Mouse (Mus musculus): ENCODE results near the gene Pdik1l. TPM values are rescaled to one million over a fixed set of nuclear protein-coding genes. Genes with fewer than 3 reads are reported as not detected.
"Not testable (repeated sequence)": the region's sequence is repeated elsewhere in the genome, so short reads cannot be mapped to it uniquely, and the experiment has no call there.

The Pdik1l gene
- polyA plus RNA-seq, 1 experiment from 2014 or later, result 32.5 TPM

DNA sequence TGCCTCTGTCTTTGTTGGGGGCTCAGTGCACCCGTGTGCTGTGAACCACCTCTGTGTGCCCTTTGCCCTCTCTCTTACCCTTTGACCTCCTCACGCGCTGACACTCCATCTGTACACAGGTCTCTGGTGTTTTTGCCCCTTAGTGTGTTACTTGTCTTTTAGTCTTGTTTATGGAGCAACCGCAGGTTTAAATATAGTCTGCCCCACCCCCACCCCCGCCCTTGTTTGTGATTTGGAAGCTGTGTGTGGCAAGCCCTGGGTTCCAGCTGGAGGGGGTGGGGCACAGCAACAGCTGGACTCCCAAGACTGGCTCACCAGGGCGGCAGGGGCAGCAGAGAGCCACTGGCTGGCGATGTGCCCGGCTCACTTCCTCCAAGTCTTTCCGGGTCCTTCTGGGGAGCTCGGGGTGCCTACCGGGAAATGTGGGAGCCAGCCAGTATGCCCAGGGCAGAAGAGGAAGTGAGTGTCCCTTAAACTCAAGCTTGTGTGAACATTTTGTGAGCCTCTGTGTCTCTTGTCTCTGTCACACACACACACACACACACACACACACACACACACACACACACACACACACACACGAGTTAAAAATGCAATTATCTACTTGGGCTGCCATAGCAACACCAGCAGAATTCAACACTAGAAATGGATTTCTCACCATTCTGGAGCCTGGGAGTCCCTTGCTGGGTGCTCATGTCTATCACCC lies 19.8 kb upstream of the Pdik1l start:
- ATAC-seq, result peak; percentile 27; the same call in 1 of the 2 replicates
- no peaks in the 10 kb centered on the region for H3K36me3 ChIP-seq (ENCODE audit: control insufficient read depth, insufficient read depth, low read length)

GRCm38 (mm10) chr4:134306963-134307362 lies 19.3 kb upstream of the Pdik1l start:
- Histone ChIP-seq H3K27me3 (replicated peaks; ENCODE audit: control insufficient read depth, insufficient read depth, low read length) (no peaks in the 10 kb centered on the region), H3K9ac (ENCODE audit: low read depth, low read length) (no peak overlapping the region), H3K4me1 (ENCODE audit: control insufficient read depth, insufficient read depth, low read depth, low read length) (peaks cover 5% of the 10 kb centered on the region), H3K4me2 (ENCODE audit: low read length) (no peak overlapping the region), H3K27ac (ENCODE audit: low read depth, low read length) (no peak overlapping the region), H3K9me3 (ENCODE audit: control insufficient read depth, low read length) (no peaks in the 10 kb centered on the region), H3K36me3 (ENCODE audit: control insufficient read depth, insufficient read depth, low read length) (no peaks in the 10 kb centered on the region), H3K4me3 (ENCODE audit: low read length) (no peak overlapping the region)
- no peak for ATAC-seq
- 75% methylated on average over 2 of the region's 2 CpGs for WGBS

More for the DNA sequence above, 19.8 kb upstream of the Pdik1l start:
- Histone ChIP-seq H3K27ac (ENCODE audit: low read depth, low read length) (no peak overlapping the region), H3K4me3 (ENCODE audit: low read length) (peak overlapping the region; percentile 4; the same call in 1 of the 2 replicates), H3K27me3 (replicated peaks; ENCODE audit: control insufficient read depth, insufficient read depth, low read length) (no peaks in the 10 kb centered on the region), H3K9ac (ENCODE audit: low read depth, low read length) (no peak overlapping the region), H3K9me3 (ENCODE audit: control insufficient read depth, low read length) (no peaks in the 10 kb centered on the region), H3K4me1 (ENCODE audit: control insufficient read depth, insufficient read depth, low read depth, low read length) (peaks cover 5% of the 10 kb centered on the region), H3K4me2 (ENCODE audit: low read length) (peak overlapping the region; percentile 38)
- 10% methylated on average over 12 of the region's 12 CpGs for WGBS

DNA sequence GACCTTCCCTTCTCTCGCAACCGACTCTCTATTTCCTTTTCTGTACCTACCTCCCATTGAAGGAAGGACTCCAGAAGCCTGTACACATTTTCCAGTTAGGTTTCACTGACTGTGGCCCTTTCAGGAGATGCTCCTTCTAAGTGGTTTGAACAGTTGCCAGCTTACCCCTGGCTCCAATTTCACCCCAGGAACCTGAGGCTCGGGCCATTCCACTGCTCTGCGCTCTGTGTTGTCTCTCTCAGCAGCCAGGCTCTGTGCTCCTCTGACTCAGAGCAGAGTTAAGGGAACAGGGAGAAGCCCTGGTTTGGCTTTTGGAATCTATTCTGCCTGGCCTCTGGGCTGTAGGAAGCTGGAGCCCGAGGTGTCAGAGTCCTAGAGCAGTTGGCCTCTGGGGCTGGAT lies 14.4 kb upstream of the Pdik1l start:
- Histone ChIP-seq H3K27ac (ENCODE audit: low read depth, low read length) (no peak overlapping the region), H3K4me3 (ENCODE audit: low read length) (no peak overlapping the region), H3K9ac (ENCODE audit: low read depth, low read length) (no peak overlapping the region), H3K9me3 (ENCODE audit: control insufficient read depth, low read length) (no peaks in the 10 kb centered on the region), H3K4me1 (ENCODE audit: control insufficient read depth, insufficient read depth, low read depth, low read length) (no peaks in the 10 kb centered on the region), H3K27me3 (replicated peaks; ENCODE audit: control insufficient read depth, insufficient read depth, low read length) (no peaks in the 10 kb centered on the region), H3K4me2 (ENCODE audit: low read length) (no peak overlapping the region), H3K36me3 (ENCODE audit: control insufficient read depth, insufficient read depth, low read length) (no peaks in the 10 kb centered on the region)
- WGBS, result 75% methylated on average over 5 of the region's 5 CpGs
- no peak for ATAC-seq

DNA sequence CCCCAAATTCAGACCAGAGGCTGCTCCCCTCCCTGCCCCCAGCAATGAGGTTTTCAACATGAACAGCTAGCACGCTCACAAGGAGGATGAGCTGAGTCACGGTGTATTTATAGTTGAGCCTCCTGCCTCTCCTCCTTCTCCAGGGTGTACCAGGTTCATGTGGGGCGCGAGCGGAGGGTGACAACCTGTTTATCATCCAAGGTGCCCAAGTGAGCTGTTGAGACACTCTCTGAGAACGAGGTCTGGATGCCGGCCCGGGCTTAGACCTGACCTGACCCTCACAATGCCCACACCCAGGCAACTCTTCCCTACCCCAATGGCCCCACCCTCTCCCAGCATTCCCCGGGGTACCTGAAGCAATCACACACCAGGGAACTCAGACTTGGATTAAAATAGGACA lies 12.6 kb upstream of the Pdik1l start:
- H3K9ac ChIP-seq (ENCODE audit: low read depth, low read length), result no peak overlapping the region
- H3K4me2 ChIP-seq (ENCODE audit: low read length), result no peak overlapping the region
- 78% methylated on average over 9 of the region's 9 CpGs for WGBS
- no peaks in the 10 kb centered on the region for H3K27me3 ChIP-seq (replicated peaks; ENCODE audit: control insufficient read depth, insufficient read depth, low read length)
- H3K4me1 ChIP-seq (ENCODE audit: control insufficient read depth, insufficient read depth, low read depth, low read length), result no peaks in the 10 kb centered on the region
- ATAC-seq, result no peak
- no peak overlapping the region for H3K4me3 ChIP-seq (ENCODE audit: low read length)
- H3K27ac ChIP-seq (ENCODE audit: low read depth, low read length), result no peak overlapping the region
- no peaks in the 10 kb centered on the region for H3K9me3 ChIP-seq (ENCODE audit: control insufficient read depth, low read length)
- no peaks in the 10 kb centered on the region for H3K36me3 ChIP-seq (ENCODE audit: control insufficient read depth, insufficient read depth, low read length)

DNA sequence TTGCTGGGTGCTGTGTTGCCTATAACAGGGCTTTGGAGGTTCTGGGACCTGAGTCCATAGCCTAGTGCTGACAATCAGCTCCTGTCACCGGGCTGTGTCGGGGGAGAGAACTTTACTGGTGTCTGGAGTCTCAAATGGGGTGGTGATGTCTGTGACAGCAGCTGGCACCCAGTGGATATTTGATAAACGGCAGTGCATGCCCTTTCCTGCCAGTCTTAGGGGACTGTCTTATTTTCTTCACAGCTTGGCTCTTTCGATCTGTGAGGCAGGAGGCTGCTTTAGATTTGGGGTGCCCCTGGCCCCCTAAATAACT lies 11.8 kb upstream of the Pdik1l start:
- 64% methylated on average over 4 of the region's 4 CpGs for WGBS
- H3K27me3 ChIP-seq (replicated peaks; ENCODE audit: control insufficient read depth, insufficient read depth, low read length), result no peaks in the 10 kb centered on the region
- H3K9me3 ChIP-seq (ENCODE audit: control insufficient read depth, low read length), result no peaks in the 10 kb centered on the region
- no peak overlapping the region for H3K9ac ChIP-seq (ENCODE audit: low read depth, low read length)
- H3K36me3 ChIP-seq (ENCODE audit: control insufficient read depth, insufficient read depth, low read length), result no peaks in the 10 kb centered on the region
- ATAC-seq, result no peak
- no peak overlapping the region for H3K27ac ChIP-seq (ENCODE audit: low read depth, low read length)
- H3K4me2 ChIP-seq (ENCODE audit: low read length), result no peak overlapping the region
- H3K4me3 ChIP-seq (ENCODE audit: low read length), result no peak overlapping the region
- H3K4me1 ChIP-seq (ENCODE audit: control insufficient read depth, insufficient read depth, low read depth, low read length), result no peaks in the 10 kb centered on the region

DNA sequence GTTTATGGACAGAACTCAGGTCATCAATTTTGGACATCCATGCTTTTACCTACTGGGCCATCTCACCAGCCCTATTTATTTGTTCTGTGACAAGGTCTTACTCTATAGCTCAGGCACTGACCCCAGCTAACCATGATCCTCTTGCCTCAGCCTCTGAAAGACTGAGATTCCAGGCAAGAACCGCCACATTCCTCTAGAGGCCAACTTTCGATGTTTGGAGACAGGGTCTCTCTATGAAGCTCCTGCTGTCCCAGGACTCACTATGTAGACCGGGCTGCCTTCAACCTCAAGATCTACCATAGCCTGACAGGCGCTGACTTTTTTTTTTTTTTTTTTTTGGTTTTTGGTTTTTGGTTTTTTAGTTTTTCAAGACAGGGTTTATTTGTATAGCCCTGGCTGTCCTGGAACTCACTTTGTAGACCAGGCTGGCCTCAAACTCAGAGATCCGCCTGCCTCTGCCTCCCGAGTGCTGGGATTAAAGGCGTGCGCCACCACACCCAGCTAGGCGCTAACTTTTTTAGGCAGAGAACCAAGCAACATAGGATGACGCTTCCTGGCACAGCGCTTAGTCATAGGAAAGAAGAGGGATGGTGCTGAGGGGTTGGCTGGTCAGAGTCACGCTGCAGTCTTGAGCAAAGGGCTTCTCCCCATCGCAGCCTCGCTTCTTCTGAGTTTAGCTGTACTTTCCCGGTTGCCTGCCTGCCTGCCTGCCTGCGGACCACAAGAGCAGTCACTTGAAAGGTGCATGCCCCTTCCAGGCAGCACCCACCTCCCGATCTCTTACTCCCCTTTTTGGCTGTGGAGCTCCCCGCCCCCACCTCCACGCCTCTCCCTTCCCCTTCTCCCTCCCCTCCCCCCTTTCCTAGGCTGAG lies 11.2 kb upstream of the Pdik1l start:
- Histone ChIP-seq H3K36me3 (ENCODE audit: control insufficient read depth, insufficient read depth, low read length) (no peaks in the 10 kb centered on the region), H3K4me2 (ENCODE audit: low read length) (no peak overlapping the region), H3K9ac (ENCODE audit: low read depth, low read length) (no peak overlapping the region), H3K4me1 (ENCODE audit: control insufficient read depth, insufficient read depth, low read depth, low read length) (no peaks in the 10 kb centered on the region), H3K9me3 (ENCODE audit: control insufficient read depth, low read length) (no peaks in the 10 kb centered on the region), H3K4me3 (ENCODE audit: low read length) (no peak overlapping the region), H3K27ac (ENCODE audit: low read depth, low read length) (no peak overlapping the region), H3K27me3 (replicated peaks; ENCODE audit: control insufficient read depth, insufficient read depth, low read length) (no peaks in the 10 kb centered on the region)
- WGBS, result 75% methylated on average over 19 of the region's 19 CpGs
- no peak for ATAC-seq

- H3K9ac ChIP-seq (ENCODE audit: low read depth, low read length), result no peak overlapping the region
- no peaks in the 10 kb centered on the region for H3K27me3 ChIP-seq (replicated peaks; ENCODE audit: control insufficient read depth, insufficient read depth, low read length)
- no peak for ATAC-seq
- 94% methylated on average over 8 of the region's 8 CpGs for WGBS
- no peak overlapping the region for H3K4me2 ChIP-seq (ENCODE audit: low read length)
- H3K36me3 ChIP-seq (ENCODE audit: control insufficient read depth, insufficient read depth, low read length), result no peaks in the 10 kb centered on the region
- H3K27ac ChIP-seq (ENCODE audit: low read depth, low read length), result no peak overlapping the region
- no peaks in the 10 kb centered on the region for H3K9me3 ChIP-seq (ENCODE audit: control insufficient read depth, low read length)
- no peak overlapping the region for H3K4me3 ChIP-seq (ENCODE audit: low read length)
- H3K4me1 ChIP-seq (ENCODE audit: control insufficient read depth, insufficient read depth, low read depth, low read length), result no peaks in the 10 kb centered on the region
Measured at GRCm38 (mm10) chr4:134297369-134297768, 9.7 kb upstream of the Pdik1l start.

DNA sequence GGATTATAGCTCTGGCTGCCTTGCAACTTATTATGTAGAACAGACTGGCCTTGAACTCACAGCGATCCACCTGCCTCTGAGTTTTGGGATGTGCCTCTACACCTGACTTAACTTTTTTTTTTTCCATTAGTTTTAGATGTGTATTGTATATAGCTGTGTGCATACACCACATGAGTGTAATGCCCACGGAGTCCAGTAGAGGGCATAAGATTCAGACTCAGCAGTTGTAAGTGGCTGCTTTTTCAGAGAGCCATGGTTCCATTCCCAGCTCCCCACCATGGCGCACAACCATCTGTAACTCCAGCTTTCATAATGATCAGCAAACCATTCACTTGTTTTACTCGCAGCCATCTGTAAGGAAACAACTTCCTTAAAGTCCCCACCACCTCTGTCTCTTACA lies 8.8 kb upstream of the Pdik1l start:
- Histone ChIP-seq H3K9me3 (ENCODE audit: control insufficient read depth, low read length) (no peaks in the 10 kb centered on the region), H3K4me1 (ENCODE audit: control insufficient read depth, insufficient read depth, low read depth, low read length) (no peaks in the 10 kb centered on the region), H3K27me3 (replicated peaks; ENCODE audit: control insufficient read depth, insufficient read depth, low read length) (no peaks in the 10 kb centered on the region), H3K4me2 (ENCODE audit: low read length) (no peak overlapping the region), H3K27ac (ENCODE audit: low read depth, low read length) (no peak overlapping the region), H3K36me3 (ENCODE audit: control insufficient read depth, insufficient read depth, low read length) (no peaks in the 10 kb centered on the region), H3K9ac (ENCODE audit: low read depth, low read length) (no peak overlapping the region), H3K4me3 (ENCODE audit: low read length) (no peak overlapping the region)
- 93% methylated on average over 4 of the region's 4 CpGs for WGBS
- ATAC-seq, result no peak

- H3K36me3 ChIP-seq (ENCODE audit: control insufficient read depth, insufficient read depth, low read length); H3K4me2 ChIP-seq (ENCODE audit: low read length); ATAC-seq; H3K27me3 ChIP-seq (replicated peaks; ENCODE audit: control insufficient read depth, insufficient read depth, low read length); H3K9ac ChIP-seq (ENCODE audit: low read depth, low read length); H3K27ac ChIP-seq (ENCODE audit: low read depth, low read length); H3K4me1 ChIP-seq (ENCODE audit: control insufficient read depth, insufficient read depth, low read depth, low read length); H3K9me3 ChIP-seq (ENCODE audit: control insufficient read depth, low read length); H3K4me3 ChIP-seq (ENCODE audit: low read length): not testable (repeated sequence)
- WGBS, result 87% methylated on average over 4 of the region's 4 CpGs
Measured at GRCm38 (mm10) chr4:134296096-134296495, 8.4 kb upstream of the Pdik1l start.
